Mouse (Mus musculus) bone marrow macrophage, adult 2 months (primary cell): ENCODE measurements around the gene Larp1b.

Source experiments
- CTCF ChIP-seq: IDR thresholded peaks from 2 replicates; pipeline ENCODE4 v1.5.1; 2012; ENCODE audit warnings: low read depth, mild to moderate bottlenecking, low read length, moderate library complexity
- POLR2A ChIP-seq: IDR thresholded peaks from 2 replicates; pipeline ENCODE4 v1.6.1; 2012; ENCODE audit warnings: mild to moderate bottlenecking, low read depth, low read length, borderline replicate concordance

DNA sequence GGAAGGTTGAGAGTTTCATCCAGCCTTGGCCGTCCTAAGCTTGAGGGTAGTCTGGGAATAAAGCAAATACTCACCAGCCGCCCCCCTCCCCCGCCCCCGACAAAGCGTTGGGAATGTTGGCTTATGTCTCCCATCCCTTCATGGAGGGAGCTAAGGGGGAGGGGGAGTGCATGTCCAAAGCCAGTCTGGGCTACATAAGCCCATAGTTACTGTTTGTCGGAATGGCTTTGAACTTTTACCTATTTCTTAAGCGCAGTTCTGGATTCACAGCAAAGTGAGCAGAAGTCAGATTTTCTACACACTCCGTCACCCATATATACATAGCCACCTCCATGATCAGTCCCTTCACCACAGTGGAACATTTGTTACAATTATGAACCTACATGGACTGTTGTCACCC, 59.7 kb downstream of the Larp1b start:
- TF ChIP-seq CTCF = no peak
- TF ChIP-seq POLR2A = no peak
